Mouse (Mus musculus) G1E (cell line): Measurements from ENCODE around the gene Cyp26c1. TPM values are rescaled to one million over a fixed set of nuclear protein-coding genes. Genes with fewer than 3 reads are reported as not detected.

ENCODE experiments used
- ATAC-seq: 2 replicates; pipeline ENCODE4 v1.8.0; 2016; ENCODE audit warnings: mild to moderate bottlenecking; ENCODE audit not compliant: insufficient number of reproducible peaks, poor library complexity, low FRiP score, severe bottlenecking; ENCODE audit errors: extremely low read depth
- DNase-seq: peaks from one replicate; pipeline ENCODE4 v3.0.0; 2012; ENCODE audit warnings: low spot score
- H3K27me3 ChIP-seq: 2 replicates; pipeline ENCODE4 v1.6.1; 2012; ENCODE audit warnings: mild to moderate bottlenecking, low read length, inconsistent platforms; ENCODE audit not compliant: insufficient read depth
- H3K36me3 ChIP-seq: replicated peaks from 2 replicates; pipeline ENCODE3; 2012; ENCODE audit warnings: mild to moderate bottlenecking, inconsistent platforms
- H3K4me1 ChIP-seq: 2 replicates; pipeline ENCODE4 v1.6.1; 2012; ENCODE audit warnings: low read depth, low read length, inconsistent platforms, mixed read lengths; ENCODE audit not compliant: insufficient read depth
- H3K4me3 ChIP-seq: 2 replicates; pipeline ENCODE4 v1.5.1; 2012; ENCODE audit warnings: low read depth, mild to moderate bottlenecking, inconsistent platforms, low read length, moderate library complexity, mixed read lengths
- H3K9me3 ChIP-seq: replicated peaks from 2 replicates; pipeline ENCODE4 v1.6.1; 2012; ENCODE audit warnings: inconsistent platforms
- CTCF ChIP-seq: IDR thresholded peaks from 2 replicates; pipeline ENCODE4 v1.5.1; 2012; ENCODE audit warnings: low read depth, low read length, inconsistent platforms, mixed read lengths
- GATA1 ChIP-seq: IDR thresholded peaks from 2 replicates; pipeline ENCODE4 v1.6.1; 2012; ENCODE audit warnings: borderline replicate concordance, low read length, inconsistent platforms, mixed read lengths
- GATA2 ChIP-seq: IDR thresholded peaks from 2 replicates; pipeline ENCODE4 v1.6.1; 2012; ENCODE audit warnings: low read depth, low read length, inconsistent platforms, borderline replicate concordance
- POLR2AphosphoS5 ChIP-seq: IDR thresholded peaks from 2 replicates; pipeline ENCODE4 v1.6.1; 2012; ENCODE audit warnings: low read depth, low read length, inconsistent platforms; ENCODE audit not compliant: insufficient replicate concordance
- TAL1 ChIP-seq: conservative IDR thresholded peaks from 2 replicates; pipeline ENCODE4 v1.6.1; 2012; ENCODE audit warnings: low read depth, low read length, inconsistent platforms, mixed read lengths
- polyA plus RNA-seq: library from polyadenylated mRNA; stranded (reverse); fragments of >175 nt; gene quantifications from 2 replicates; pipeline ENCODE4 v1.2.3, GENCODE M21; 2012
- total RNA-seq, 2 experiments: library from RNA; stranded (forward) in 1 of 2; stranded (reverse) in 1 of 2; fragments of 200-1000 nt in 1 of 2; fragments of >200 nt in 1 of 2; fragmentation: Nextera tagmentation in 1 of 2; gene quantifications; 2 replicates each; pipeline ENCODE4 v1.2.3; 2014 to 2017

The Cyp26c1 gene
- total and polyA plus RNA-seq, 3 experiments = 0.10 to 0.75 (median 0.33) TPM

DNA sequence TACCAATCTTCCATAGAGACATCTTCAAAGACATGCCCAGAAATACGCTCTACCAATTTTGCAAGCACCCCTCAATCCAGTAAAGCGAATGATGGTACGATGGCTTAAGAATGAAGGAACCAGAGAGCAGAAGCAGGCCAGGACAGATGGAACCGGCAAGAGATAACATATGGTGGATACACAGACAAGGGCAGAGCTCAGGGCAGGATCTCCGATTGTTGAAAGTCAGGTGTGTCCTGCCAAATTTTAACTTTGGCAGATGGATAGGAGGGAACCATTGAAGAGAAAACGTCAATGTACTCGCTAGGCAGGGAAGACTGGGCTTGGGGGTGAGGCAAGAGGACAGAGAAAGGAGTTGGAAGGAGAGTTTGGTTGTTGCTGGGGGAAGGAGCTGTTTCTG lies 41.2 kb downstream of the Cyp26c1 start:
- no peaks in the 10 kb centered on the region for H3K9me3 ChIP-seq
- no peaks in the 10 kb centered on the region for H3K36me3 ChIP-seq
- DNase-seq = no peak
- TF ChIP-seq CTCF (no peak), GATA1 (no peak), GATA2 (no peak), POLR2AphosphoS5 (no peak), TAL1 (no peak)
- H3K27me3 ChIP-seq = peaks cover 21% of the 10 kb centered on the region
- no peaks in the 10 kb centered on the region for H3K4me1 ChIP-seq
- H3K4me3 ChIP-seq = no peak overlapping the region
- no peak for ATAC-seq

DNA sequence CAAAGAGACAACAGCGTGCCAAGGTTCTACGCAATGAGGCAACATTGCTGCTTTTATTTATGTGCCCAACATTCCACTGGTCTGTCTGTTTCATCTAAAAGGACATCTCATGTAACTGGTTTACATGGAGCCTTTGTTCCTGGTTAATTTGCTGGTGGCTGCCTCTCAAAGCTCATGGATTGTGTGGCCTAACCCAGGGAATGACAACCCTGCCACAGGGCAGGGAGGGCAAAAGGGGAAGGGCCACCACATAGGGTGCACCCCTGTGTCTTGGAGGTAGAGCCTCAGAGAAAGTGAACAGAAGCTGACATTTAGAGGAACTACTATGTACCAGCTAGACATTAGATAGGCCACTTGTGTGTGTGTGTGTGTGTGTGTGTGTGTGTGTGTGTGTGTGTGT lies 42.0 kb downstream of the Cyp26c1 start:
- ATAC-seq = no peak
- no peak for TF ChIP-seq GATA1
- TF ChIP-seq GATA2 = no peak
- no peak for TF ChIP-seq CTCF
- no peak for TF ChIP-seq TAL1
- no peak for TF ChIP-seq POLR2AphosphoS5
- H3K4me3 ChIP-seq = no peak overlapping the region
- no peaks in the 10 kb centered on the region for H3K36me3 ChIP-seq
- H3K9me3 ChIP-seq = no peaks in the 10 kb centered on the region
- peaks cover 21% of the 10 kb centered on the region for H3K27me3 ChIP-seq
- DNase-seq = no peak
- H3K4me1 ChIP-seq = no peaks in the 10 kb centered on the region

DNA sequence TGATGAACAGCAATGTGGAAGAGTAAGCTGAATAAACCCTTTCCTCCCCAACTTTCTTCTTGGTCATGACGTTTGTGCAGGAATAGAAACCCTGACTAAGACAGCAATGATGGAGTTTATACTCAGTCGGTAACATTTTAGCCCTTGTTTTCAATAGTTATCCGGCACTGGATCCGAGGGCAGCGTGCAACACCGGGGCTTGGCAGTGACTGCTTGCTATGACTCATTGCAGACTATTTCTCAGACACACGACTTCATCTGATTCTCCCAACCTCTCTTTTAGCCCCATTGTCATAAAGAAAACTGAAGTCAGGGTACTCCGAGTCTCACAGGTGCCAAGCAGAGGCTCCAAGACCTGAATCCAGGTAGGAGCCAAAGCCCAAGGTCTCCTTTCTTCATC lies 50.0 kb downstream of the Cyp26c1 start:
- no peaks in the 10 kb centered on the region for H3K36me3 ChIP-seq
- TF ChIP-seq GATA1 (no peak), TAL1 (no peak), CTCF (no peak)
- H3K4me3 ChIP-seq = no peak overlapping the region
- H3K27me3 ChIP-seq = 0 out of 2 replicates have a peak, but pooled peaks cover 5% of the 10 kb centered on the region
- no peaks in the 10 kb centered on the region for H3K9me3 ChIP-seq
- H3K4me1 ChIP-seq = no peaks in the 10 kb centered on the region
- ATAC-seq = no peak
- no peak for DNase-seq

GRCm38 (mm10) chr19:37738575-37738974 lies 53.2 kb downstream of the Cyp26c1 start:
- H3K27me3 ChIP-seq = peaks cover 2% of the 10 kb centered on the region; the same call in 1 of the 2 replicates
- H3K9me3 ChIP-seq = no peaks in the 10 kb centered on the region
- H3K4me1 ChIP-seq = no peaks in the 10 kb centered on the region
- ATAC-seq (no peak), DNase-seq (no peak)
- no peak overlapping the region for H3K4me3 ChIP-seq
- TF ChIP-seq TAL1 (no peak), POLR2AphosphoS5 (no peak), GATA1 (no peak), CTCF (no peak), GATA2 (no peak)
- H3K36me3 ChIP-seq = no peaks in the 10 kb centered on the region

- ATAC-seq (no peak), DNase-seq (no peak)
- Histone ChIP-seq H3K27me3 (peaks cover 2% of the 10 kb centered on the region; the same call in 1 of the 2 replicates), H3K36me3 (no peaks in the 10 kb centered on the region), H3K4me3 (no peak overlapping the region), H3K4me1 (no peaks in the 10 kb centered on the region), H3K9me3 (no peaks in the 10 kb centered on the region)
- TF ChIP-seq POLR2AphosphoS5 (no peak), GATA2 (no peak), CTCF (no peak), GATA1 (no peak), TAL1 (no peak)
These were observed 54.7 kb downstream of the Cyp26c1 start for GRCm38 (mm10) chr19:37740043-37740442.

Other genes with a start within 250 kb of the Cyp26c1 start
- 90.4 and 92.8 TPM in 2 replicates for gene Exoc6, start 135.2 kb upstream of the Cyp26c1 start, total RNA-seq (2014; fragmentation: Nextera tagmentation)
- gene Exoc6, start 135.2 kb upstream of the Cyp26c1 start, total RNA-seq (2017) = 100 and 117 TPM in 2 replicates
- 25.6 and 26.0 TPM in 2 replicates for gene Exoc6, start 135.2 kb upstream of the Cyp26c1 start, polyA plus RNA-seq
- gene Cyp26a1, start 12.2 kb downstream of the Cyp26c1 start, total RNA-seq (2014; fragmentation: Nextera tagmentation) = 0.53 and 0.60 TPM in 2 replicates
- 0.55 and 0.64 TPM in 2 replicates for gene Cyp26a1, start 12.2 kb downstream of the Cyp26c1 start, total RNA-seq (2017)
- 0.42 and 0.50 TPM in 2 replicates for gene Cyp26a1, start 12.2 kb downstream of the Cyp26c1 start, polyA plus RNA-seq